Comparison of ENCODE assay signal across 8 mouse cellular contexts in genomic region chr5:107987835-107988251, GRCm38 (mm10). TPM values are rescaled to one million over a fixed set of nuclear protein-coding genes. Genes with fewer than 3 reads are reported as not detected.
DNase-seq lines count a peak whose midpoint lies in the region; ATAC-seq and TF ChIP-seq lines count a peak whose summit lies in the region.

No protein-coding gene starts in this region.

- H3K4me1 ChIP-seq in bone marrow, adult 2 months (ENCODE audit: control insufficient read depth, insufficient read depth, low read length): peaks cover 1% of the 10 kb centered on the region
- H3K4me1 ChIP-seq in heart, embryonic 14.5 days (ENCODE audit: control insufficient read depth in 2 of 2, insufficient read depth in 2 of 2, low read length in 2 of 2): peaks cover 2 to 6% of the 10 kb centered on the region in 2 experiments; a peak in 1 of 4 replicates
- H3K4me1 ChIP-seq in liver, embryonic 15.5 days (replicated peaks): peaks cover 33% of the 10 kb centered on the region
- peaks cover 4% of the 10 kb centered on the region; the same call in 1 of the 2 replicates for H3K4me1 ChIP-seq in small intestine, adult 2 months (ENCODE audit: control insufficient read depth, insufficient read depth, insufficient read length, low read length)

- H3K36me3 ChIP-seq in heart, embryonic 14.5 days (ENCODE audit: control insufficient read depth, insufficient read depth, low read length): no peaks in the 10 kb centered on the region
- H3K36me3 ChIP-seq in liver, embryonic 15.5 days (replicated peaks): no peaks in the 10 kb centered on the region
- H3K36me3 ChIP-seq in small intestine, adult 2 months (ENCODE audit: control insufficient read depth, insufficient read depth, low read length): no peaks in the 10 kb centered on the region

- no peaks in the 10 kb centered on the region for H3K9me3 ChIP-seq in heart, embryonic 14.5 days (ENCODE audit: control insufficient read depth, low read length)
- no peaks in the 10 kb centered on the region for H3K9me3 ChIP-seq in liver, embryonic 15.5 days (replicated peaks)

- peak overlapping the region; percentile 87 for H3K9ac ChIP-seq in heart, embryonic 14.5 days (ENCODE audit: low read length)
- peak overlapping the region; percentile 88 for H3K9ac ChIP-seq in liver, embryonic 15.5 days

- DNase-seq in left cerebral cortex, adult 2 months (ENCODE audit: extremely low spot score in 1 of 2, low spot score in 2 of 2): no peak
- DNase-seq in left cerebral cortex, adult 8-10 months (ENCODE audit: low spot score in 2 of 2): no peak
- DNase-seq in ovary, postnatal 36 days (ENCODE audit: low spot score): no peak
- DNase-seq in testis, postnatal 14 days (ENCODE audit: low spot score): no peak

- 0% methylated on average over 5 of the region's 5 CpGs for WGBS in bone marrow, adult 2 months
- 14% methylated on average over 5 of the region's 5 CpGs for WGBS in heart, embryonic 14.5 days
- 8% methylated on average over 5 of the region's 5 CpGs for WGBS in liver, embryonic 15.5 days (ENCODE audit: insufficient replicate concordance)
- under 1% methylated on average over 5 of the region's 5 CpGs for WGBS in small intestine, adult 2 months

- ATAC-seq in heart, embryonic 14.5 days (ENCODE audit: insufficient number of reproducible peaks, insufficient read depth, low FRiP score, low read depth): no peak
- ATAC-seq in liver, embryonic 15.5 days (ENCODE audit: insufficient read depth): peak; percentile 37

- peak overlapping the region; percentile 92 for H3K27ac ChIP-seq in left cerebral cortex, adult 2 months
- H3K27ac ChIP-seq in bone marrow, adult 2 months (ENCODE audit: control insufficient read depth, insufficient read depth, low read depth, low read length, poor library complexity): no peak overlapping the region
- peak overlapping the region; percentile 32 to 91; a peak in 3 of 4 replicates for H3K27ac ChIP-seq in heart, embryonic 14.5 days (replicated peaks in 1 of 2; ENCODE audit: control insufficient read depth in 1 of 2, insufficient read depth in 1 of 2, low read depth in 2 of 2, low read length in 2 of 2)
- H3K27ac ChIP-seq in liver, embryonic 15.5 days (replicated peaks): peak overlapping the region; percentile 85
- H3K27ac ChIP-seq in small intestine, adult 2 months (ENCODE audit: insufficient read depth, low read depth, low read length): peak overlapping the region; percentile 68

- intact Hi-C loops in left cerebral cortex, adult 2 months (cut with DNase I): loop anchor here (1.0 to 5.0 kb wide), 3 partner anchors 27 to 79 kb away; partner anchors contain the start of gene Mtf2

- peak overlapping the region; percentile 86 for H3K4me2 ChIP-seq in heart, embryonic 14.5 days (ENCODE audit: low read length)
- peak overlapping the region; percentile 99 for H3K4me2 ChIP-seq in liver, embryonic 15.5 days

- peak overlapping the region; percentile 87 for H3K4me3 ChIP-seq in left cerebral cortex, adult 2 months
- H3K4me3 ChIP-seq in bone marrow, adult 2 months (replicated peaks; ENCODE audit: control insufficient read depth, low read depth, low read length): peak overlapping the region; percentile 36
- H3K4me3 ChIP-seq in heart, embryonic 14.5 days (ENCODE audit: control insufficient read depth in 1 of 2, insufficient read depth in 1 of 2, low read depth in 1 of 2, low read length in 2 of 2): peak overlapping the region; percentile 87 to 90; a peak in 3 of 4 replicates
- H3K4me3 ChIP-seq in liver, embryonic 15.5 days (replicated peaks): peak overlapping the region; percentile 92
- H3K4me3 ChIP-seq in small intestine, adult 2 months (ENCODE audit: low read depth, low read length): no peak overlapping the region; the same call in 1 of the 2 replicates

- TF ChIP-seq CTCF in left cerebral cortex, adult 2 months (IDR thresholded peaks at IDR 0.05): no peak
- TF ChIP-seq CTCF in bone marrow, adult 2 months (IDR thresholded peaks at IDR 0.05; ENCODE audit: control insufficient read depth, insufficient read depth, low read length): no peak
- no peak for TF ChIP-seq CTCF in small intestine, adult 2 months (IDR thresholded peaks at IDR 0.05; ENCODE audit: extremely low read depth, insufficient read length, insufficient replicate concordance, low read depth, low read length)

- no peak for TF ChIP-seq POLR2A in bone marrow, adult 2 months (IDR thresholded peaks at IDR 0.05; ENCODE audit: borderline replicate concordance, control insufficient read depth, low read depth, low read length)
- TF ChIP-seq POLR2A in small intestine, adult 2 months (IDR thresholded peaks at IDR 0.05; ENCODE audit: low read depth, low read length): no peak

- H3K27me3 ChIP-seq in heart, embryonic 14.5 days (ENCODE audit: control insufficient read depth, insufficient read depth, low read length): no peaks in the 10 kb centered on the region
- no peaks in the 10 kb centered on the region; the same call in 1 of the 2 replicates for H3K27me3 ChIP-seq in liver, embryonic 15.5 days
- H3K27me3 ChIP-seq in small intestine, adult 2 months (ENCODE audit: control insufficient read depth, insufficient read depth, low read length): no peaks in the 10 kb centered on the region

RNA-seq across cellular contexts. Expression of gene Fam69a, which starts 1.0 kb away (rescaled TPM):
- total RNA-seq in left cerebral cortex, adult 2 months (2021): 10 to 100 TPM; 27.1 to 31.7 TPM
- total RNA-seq in left cerebral cortex, adult 8-10 months (2022): 10 to 100 TPM; 31.2 to 44.1 (median 36.6) TPM
- polyA plus RNA-seq in bone marrow, adult 2 months (2011; ENCODE audit: insufficient read depth, insufficient read length, low replicate concordance, missing spikeins): 13.5 and 14.2 TPM in 2 replicates
- 18.4 and 19.8 TPM in 2 replicates for polyA plus RNA-seq in heart, embryonic 14.5 days (2014; fragmentation: Nextera tagmentation; extraction: Ambion mirVana)
- polyA plus RNA-seq in liver, embryonic 15.5 days (2015; fragmentation: Nextera tagmentation; extraction: Ambion mirVana): 7.8 and 8.9 TPM in 2 replicates
- 0.08 and 0.30 TPM in 2 replicates for polyA plus RNA-seq in small intestine, adult 2 months (2012; rRNA removed)
